Mouse (Mus musculus) erythroblast, adult 5-6 weeks (primary cell): Measurements from ENCODE around the gene Ube4a. TPM values are rescaled to one million over a fixed set of nuclear protein-coding genes. Genes with fewer than 3 reads are reported as not detected.
"Not testable (repeated sequence)": the region's sequence is repeated elsewhere in the genome, so short reads cannot be mapped to it uniquely, and the experiment has no call there.

Source experiments
- ATAC-seq: replicated peaks from 2 replicates; pipeline ENCODE4 v1.8.0; 2016; ENCODE audit warnings: moderate number of reproducible peaks, mild to moderate bottlenecking, moderate TSS enrichment, inconsistent platforms; ENCODE audit not compliant: poor library complexity, low FRiP score, severe bottlenecking
- total RNA-seq, 2 experiments: library from RNA; stranded (forward) in 1 of 2; stranded (reverse) in 1 of 2; fragments of 150-400 nt in 1 of 2; fragments of 200-764, 138-1000 nt in 1 of 2; gene quantifications; 2 replicates each; pipeline versions ENCODE4 v1.2.3 to v1.2.4; 2015 to 2017; ENCODE audit warnings: low replicate concordance in 2 of 2

Gene Ube4a
- total RNA-seq, 2 experiments from 2014 or later, result 19.0 to 53.4 TPM

GRCm38 (mm10) chr9:44982531-44982930 lies 17.1 kb upstream of the Ube4a start:
- no peak for ATAC-seq

GRCm38 (mm10) chr9:44982081-44982480 lies 16.7 kb upstream of the Ube4a start:
- no peak for ATAC-seq

- no peak for ATAC-seq
Observed at GRCm38 (mm10) chr9:44981676-44982075, 16.3 kb upstream of the Ube4a start, which contains the start of gene Cd3d. Cd3d (plus strand) TSS chr9:44981786.

GRCm38 (mm10) chr9:44981104-44981503 lies 15.7 kb upstream of the Ube4a start:
- no peak for ATAC-seq

GRCm38 (mm10) chr9:44980242-44980641 lies 14.8 kb upstream of the Ube4a start, which contains the start of gene Cd3g:
Cd3g (minus strand) TSS chr9:44980431.
- no peak for ATAC-seq

- no peak for ATAC-seq
Observed at GRCm38 (mm10) chr9:44979806-44980205, 14.4 kb upstream of the Ube4a start.

GRCm38 (mm10) chr9:44977813-44978212 lies 12.4 kb upstream of the Ube4a start:
- no peak for ATAC-seq

- ATAC-seq, result no peak
Observed at GRCm38 (mm10) chr9:44969450-44969849, 4.0 kb upstream of the Ube4a start.

- ATAC-seq, result not testable (repeated sequence)
Observed at GRCm38 (mm10) chr9:44967763-44968162, 2.4 kb upstream of the Ube4a start.

GRCm38 (mm10) chr9:44966815-44967242 lies 1.4 kb upstream of the Ube4a start:
- ATAC-seq, result peak; percentile 71

- no peak for ATAC-seq
Observed at GRCm38 (mm10) chr9:44965833-44966466, 550 bp upstream of the Ube4a start.

GRCm38 (mm10) chr9:44954432-44954831 lies 11.0 kb downstream of the Ube4a start:
- no peak for ATAC-seq

GRCm38 (mm10) chr9:44947836-44948235 lies 17.6 kb downstream of the Ube4a start:
- no peak for ATAC-seq

GRCm38 (mm10) chr9:44946185-44946695 lies 19.2 kb downstream of the Ube4a start:
- ATAC-seq, result no peak

- ATAC-seq, result no peak
Observed at GRCm38 (mm10) chr9:44942421-44942820, 23.0 kb downstream of the Ube4a start.

GRCm38 (mm10) chr9:44941756-44942155 lies 23.6 kb downstream of the Ube4a start:
- ATAC-seq, result no peak

- ATAC-seq, result no peak
Observed at GRCm38 (mm10) chr9:44921543-44921942, 43.9 kb downstream of the Ube4a start.

GRCm38 (mm10) chr9:44921123-44921468 lies 44.3 kb downstream of the Ube4a start:
- peak; percentile 54 for ATAC-seq

- ATAC-seq, result peak; percentile 89
Observed at GRCm38 (mm10) chr9:44920374-44921122, 44.9 kb downstream of the Ube4a start, which contains the start of gene Atp5l. Atp5l (minus strand) TSS chr9:44920742.

- ATAC-seq, result no peak
Observed at GRCm38 (mm10) chr9:44919606-44920005, 45.8 kb downstream of the Ube4a start.

- peak; percentile 50; the same call in 1 of the 2 replicates for ATAC-seq
Observed at GRCm38 (mm10) chr9:44916196-44916595, 49.2 kb downstream of the Ube4a start.
